Mouse (Mus musculus) spleen, adult 2 months (tissue): ENCODE results near the gene Loxl1. TPM values are rescaled to one million over a fixed set of nuclear protein-coding genes. Genes with fewer than 3 reads are reported as not detected.

Experiments
- DNase-seq, 2 experiments: peaks; one replicate each; pipeline versions ENCODE4 v3.0.0 to v3.0.0-alpha.2; 2012 to 2021; ENCODE audit warnings: low spot score in 2 of 2, low read depth in 1 of 2
- H3K27ac ChIP-seq: fragments of 200-500 bp; 2 replicates; pipeline ENCODE4 v1.5.1; 2012; ENCODE audit warnings: low read length, inconsistent platforms; ENCODE audit not compliant: insufficient read depth
- H3K27me3 ChIP-seq: fragments of 200-500 bp; 2 replicates; pipeline ENCODE4 v1.6.1; 2012; ENCODE audit warnings: mild to moderate bottlenecking, moderate library complexity, low read length, inconsistent platforms; ENCODE audit not compliant: control insufficient read depth, insufficient read depth
- H3K36me3 ChIP-seq: fragments of 200-500 bp; 2 replicates; pipeline ENCODE4 v1.6.1; 2012; ENCODE audit warnings: mild to moderate bottlenecking, low read length, inconsistent platforms; ENCODE audit not compliant: control insufficient read depth, insufficient read depth
- H3K4me1 ChIP-seq: fragments of 200-500 bp; 2 replicates; pipeline ENCODE4 v1.6.1; 2011; ENCODE audit warnings: inconsistent platforms; ENCODE audit not compliant: control insufficient read depth, insufficient read depth, insufficient read length
- H3K4me3 ChIP-seq: fragments of 200-500 bp; 2 replicates; pipeline ENCODE4 v1.5.1; 2011; ENCODE audit warnings: mild to moderate bottlenecking, inconsistent platforms; ENCODE audit not compliant: insufficient read depth, insufficient read length; ENCODE audit errors: extremely low read depth
- CTCF ChIP-seq: fragments of 200-500 bp; IDR thresholded peaks from 2 replicates; pipeline ENCODE4 v1.5.1; 2011; ENCODE audit warnings: mild to moderate bottlenecking, inconsistent platforms; ENCODE audit not compliant: insufficient read depth, insufficient read length, insufficient replicate concordance; ENCODE audit errors: extremely low read depth
- POLR2A ChIP-seq: fragments of 200-500 bp; IDR thresholded peaks from 2 replicates; pipeline ENCODE4 v1.6.1; 2011; ENCODE audit warnings: low read depth, low read length, inconsistent platforms
- WGBS: fragments of 180-500 bp; shearing (Covaris S2); methylation state at CpG from one replicate; pipeline ENCODE4 v1.1.7; 2018; 5-methylcytosine and 5-hydroxymethylcytosine counted together
- polyA plus RNA-seq: library from polyadenylated mRNA; depleted of rRNA; stranded (reverse); fragments of >200 nt; gene quantifications from 2 replicates; pipeline ENCODE4 v1.2.3, GENCODE M21; 2012

The Loxl1 gene
- polyA plus RNA-seq, 1 experiment: 29.5 TPM

DNA sequence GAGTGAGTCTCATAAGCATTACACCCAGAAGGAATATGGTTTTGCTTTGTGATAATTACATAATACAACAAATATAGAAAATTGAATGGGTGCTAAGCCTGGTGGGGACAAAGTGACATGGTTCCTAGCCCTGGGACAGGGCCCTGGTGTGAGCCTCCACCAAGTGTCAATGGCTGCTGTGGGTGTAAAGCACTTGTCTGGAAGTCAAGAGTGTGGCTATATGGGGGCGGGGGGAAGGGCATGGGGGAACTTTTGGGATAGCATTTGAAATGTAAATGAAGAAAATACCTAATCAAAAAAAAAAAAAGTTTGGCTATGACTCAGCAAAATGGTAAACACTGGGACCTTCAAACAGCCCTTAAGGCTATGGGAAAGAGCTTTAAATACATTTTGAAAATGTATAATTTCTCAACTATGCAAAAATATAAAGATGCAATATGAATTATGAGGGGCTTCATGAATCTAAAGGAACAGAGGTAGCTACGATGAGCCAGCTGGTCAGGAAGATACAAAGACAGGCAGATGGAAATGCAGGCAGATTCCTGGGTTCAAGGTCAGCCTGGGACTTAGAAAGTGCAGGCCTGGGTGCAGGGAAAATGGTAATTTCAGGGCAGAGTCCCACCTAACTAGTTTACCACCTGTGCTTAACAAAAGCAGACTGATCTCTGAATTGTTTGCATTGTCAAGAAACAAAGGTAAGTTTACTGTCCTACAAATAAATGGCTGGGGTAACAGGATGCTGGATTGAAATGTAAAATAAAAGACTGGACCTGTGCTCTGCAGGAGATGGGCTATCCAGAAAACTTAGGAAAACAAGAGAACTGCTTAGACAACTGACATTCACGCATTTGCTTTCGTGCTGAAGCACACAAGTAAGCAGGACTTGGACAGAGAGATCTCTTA is 33.9 kb downstream of the Loxl1 start:
- no peaks in the 10 kb centered on the region for H3K27me3 ChIP-seq
- no peak overlapping the region for H3K27ac ChIP-seq
- DNase-seq: no peak
- H3K4me3 ChIP-seq: no peak overlapping the region
- 84% methylated on average over 4 of the region's 4 CpGs for WGBS
- peaks cover 13% of the 10 kb centered on the region; the same call in 1 of the 2 replicates for H3K4me1 ChIP-seq
- TF ChIP-seq POLR2A: no peak
- no peaks in the 10 kb centered on the region for H3K36me3 ChIP-seq

DNA sequence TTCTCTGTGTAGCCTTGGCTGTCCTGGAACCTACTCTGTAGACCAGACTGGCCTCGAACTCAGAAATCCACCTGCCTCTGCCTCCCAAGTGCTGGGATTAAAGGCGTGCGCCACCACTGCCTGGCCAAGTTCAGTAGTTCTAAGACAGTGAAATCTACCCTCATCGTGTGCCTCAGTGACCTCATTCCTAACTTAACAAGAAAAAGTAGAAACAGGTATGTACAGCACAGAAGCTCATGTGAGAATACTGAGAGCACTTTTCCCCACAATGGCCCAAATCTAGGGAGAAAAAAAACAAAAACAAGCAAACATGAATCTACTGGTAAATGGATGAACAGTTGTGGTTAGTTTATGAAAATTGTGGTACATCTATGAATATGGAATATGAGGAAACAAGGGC is 34.7 kb downstream of the Loxl1 start:
- Histone ChIP-seq H3K27me3 (no peaks in the 10 kb centered on the region), H3K27ac (no peak overlapping the region), H3K4me3 (no peak overlapping the region), H3K36me3 (no peaks in the 10 kb centered on the region), H3K4me1 (peaks cover 21% of the 10 kb centered on the region; the same call in 1 of the 2 replicates)
- DNase-seq: no peak
- 84% methylated on average over 4 of the region's 4 CpGs for WGBS
- TF ChIP-seq POLR2A: no peak
- TF ChIP-seq CTCF: no peak

DNA sequence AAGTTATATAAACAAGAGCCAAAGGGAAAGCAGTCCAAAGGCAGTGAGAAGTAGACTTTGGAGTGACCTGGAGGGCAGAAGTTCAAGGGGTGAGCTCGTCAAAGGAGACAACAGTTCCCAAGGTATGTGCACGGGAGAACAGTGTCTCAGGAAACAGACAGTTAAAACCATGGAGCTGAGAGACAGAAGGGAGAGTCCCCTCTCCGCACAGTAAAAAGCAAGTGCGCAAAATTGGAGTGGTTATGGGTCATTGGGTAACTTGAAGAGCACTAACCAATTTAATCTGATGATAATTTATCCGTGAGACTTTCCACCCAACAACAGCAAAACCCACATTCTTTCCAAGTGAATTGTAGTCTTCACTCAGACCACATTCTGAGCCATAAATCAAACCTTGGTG is 36.6 kb downstream of the Loxl1 start:
- H3K27ac ChIP-seq: peak overlapping the region; percentile 93
- WGBS: 38% methylated on average over 5 of the region's 5 CpGs
- DNase-seq: no peak
- no peaks in the 10 kb centered on the region for H3K27me3 ChIP-seq
- peaks cover 25% of the 10 kb centered on the region; the same call in 1 of the 2 replicates for H3K4me1 ChIP-seq
- no peak overlapping the region for H3K4me3 ChIP-seq
- TF ChIP-seq CTCF (no peak), POLR2A (no peak)
- no peaks in the 10 kb centered on the region for H3K36me3 ChIP-seq

DNA sequence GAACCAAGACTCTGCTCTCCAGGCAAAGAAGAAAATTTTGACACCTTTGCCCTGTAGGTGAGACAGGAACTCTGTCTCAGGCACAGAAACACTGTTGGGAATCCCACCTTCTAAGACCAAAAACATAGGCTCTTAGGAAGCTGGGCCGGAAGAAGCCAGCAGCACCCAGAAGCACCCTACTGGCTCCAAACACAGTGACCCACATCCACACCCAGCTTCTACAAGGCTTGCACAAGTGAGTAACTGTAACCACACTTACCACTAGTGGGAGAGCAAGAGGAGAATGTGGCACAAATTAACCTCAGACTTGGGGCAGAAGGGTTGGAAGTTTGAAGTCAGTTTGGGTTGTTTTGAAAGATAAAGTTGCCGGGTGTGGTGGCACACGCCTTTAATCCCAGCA is 37.2 kb downstream of the Loxl1 start:
- Histone ChIP-seq H3K4me1 (peaks cover 26% of the 10 kb centered on the region; the same call in 1 of the 2 replicates), H3K27me3 (no peaks in the 10 kb centered on the region), H3K4me3 (peak overlapping the region; percentile 35), H3K27ac (peak overlapping the region; percentile 93), H3K36me3 (no peaks in the 10 kb centered on the region)
- DNase-seq: no peak
- TF ChIP-seq POLR2A (no peak), CTCF (no peak)
- 8% methylated on average over 3 of the region's 3 CpGs for WGBS

DNA sequence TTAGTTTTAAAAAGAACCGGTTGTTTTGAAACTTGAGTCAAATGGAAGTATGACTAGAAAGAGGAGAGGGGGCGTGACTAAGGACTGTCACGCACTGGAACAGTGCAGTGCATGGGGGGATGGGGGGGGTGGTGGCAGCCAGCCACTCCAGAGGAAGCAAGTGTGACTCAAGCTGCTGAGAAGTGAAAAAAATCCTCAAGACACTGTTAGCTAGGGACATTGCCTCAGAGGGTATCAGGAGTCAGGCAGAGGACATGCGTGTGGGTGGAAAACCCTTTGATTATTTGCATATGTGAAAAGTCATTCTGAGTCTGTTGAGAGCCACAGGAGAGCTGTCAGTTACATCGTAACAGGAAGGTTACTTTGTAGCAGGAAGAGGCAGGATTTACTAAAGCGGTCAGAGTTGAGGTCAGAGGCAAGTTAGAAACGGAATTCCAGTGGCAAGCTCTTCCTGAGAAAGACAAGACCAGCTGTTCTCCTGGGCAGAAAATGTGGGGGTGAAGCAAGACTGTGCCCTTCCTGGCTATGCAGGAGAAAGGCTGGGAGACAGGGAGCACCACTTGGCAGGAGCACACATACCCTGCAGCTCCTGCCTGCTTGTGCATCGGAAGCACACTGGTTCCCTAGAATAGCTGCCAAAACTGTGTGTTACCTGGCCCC is 37.7 kb downstream of the Loxl1 start:
- WGBS: 4% methylated on average over 8 of the region's 8 CpGs

DNA sequence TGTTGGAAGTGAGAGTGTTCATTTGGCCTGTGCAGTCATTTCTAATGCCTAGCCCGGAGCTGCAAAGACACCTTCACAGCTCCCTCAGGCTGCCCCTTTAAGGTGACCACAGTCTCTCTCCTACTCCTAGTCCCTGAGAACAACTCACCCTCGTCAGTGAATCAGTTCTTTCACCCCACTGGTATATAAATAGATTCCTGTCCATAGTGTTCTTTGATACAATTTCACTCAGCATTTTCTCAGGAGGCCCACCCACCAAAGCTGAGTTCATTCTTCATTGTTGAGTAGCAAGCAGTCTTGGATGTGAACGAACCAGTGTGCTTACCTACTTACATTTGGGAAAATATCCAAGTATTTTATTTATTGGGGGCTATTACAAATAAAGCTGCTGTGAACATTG is 38.4 kb downstream of the Loxl1 start:
- WGBS: 41% methylated on average over 3 of the region's 3 CpGs
- Histone ChIP-seq H3K27me3 (no peaks in the 10 kb centered on the region), H3K4me1 (peaks cover 30% of the 10 kb centered on the region; the same call in 1 of the 2 replicates), H3K4me3 (no peak overlapping the region), H3K27ac (peak overlapping the region; percentile 93), H3K36me3 (no peaks in the 10 kb centered on the region)
- no peak for DNase-seq
- TF ChIP-seq CTCF (no peak), POLR2A (no peak)

More for the DNA sequence above, 37.7 kb downstream of the Loxl1 start:
- Histone ChIP-seq H3K27ac (peak overlapping the region; percentile 93), H3K4me1 (peaks cover 30% of the 10 kb centered on the region; the same call in 1 of the 2 replicates), H3K27me3 (no peaks in the 10 kb centered on the region), H3K36me3 (no peaks in the 10 kb centered on the region), H3K4me3 (peak overlapping the region; percentile 35)
- TF ChIP-seq CTCF: no peak
- peak; percentile 37 to 81 for DNase-seq
